Mouse (Mus musculus) thymus, postnatal 25 days (tissue): Measurements from ENCODE around the gene Grip1.

Experiments used
- DNase-seq: peaks from one replicate; pipeline ENCODE4 v3.0.0; 2022

Grip1 gene

GRCm38 (mm10) chr10:119979396-119979795 lies 525.8 kb downstream of the Grip1 start:
- no peak for DNase-seq

GRCm38 (mm10) chr10:119980032-119980431 lies 526.4 kb downstream of the Grip1 start:
- no peak for DNase-seq

GRCm38 (mm10) chr10:119984299-119984698 lies 530.7 kb downstream of the Grip1 start:
- no peak for DNase-seq

GRCm38 (mm10) chr10:119998475-119998874 lies 544.8 kb downstream of the Grip1 start:
- DNase-seq, result no peak

- DNase-seq, result no peak
These were observed 548.5 kb downstream of the Grip1 start for GRCm38 (mm10) chr10:120002149-120002548.

- DNase-seq, result no peak
These were observed 550.5 kb downstream of the Grip1 start for GRCm38 (mm10) chr10:120004096-120004495.

- DNase-seq, result no peak
These were observed 552.0 kb downstream of the Grip1 start for GRCm38 (mm10) chr10:120005581-120005980.

- no peak for DNase-seq
These were observed 558.7 kb downstream of the Grip1 start for GRCm38 (mm10) chr10:120012331-120012730.

GRCm38 (mm10) chr10:120015117-120015516 lies 561.5 kb downstream of the Grip1 start:
- DNase-seq, result no peak

- no peak for DNase-seq
These were observed 572.8 kb downstream of the Grip1 start for GRCm38 (mm10) chr10:120026437-120026836.

- DNase-seq, result no peak
These were observed 577.3 kb downstream of the Grip1 start for GRCm38 (mm10) chr10:120030901-120031300.

- no peak for DNase-seq
These were observed 577.7 kb downstream of the Grip1 start for GRCm38 (mm10) chr10:120031316-120031715.

- DNase-seq, result no peak
These were observed 580.2 kb downstream of the Grip1 start for GRCm38 (mm10) chr10:120033866-120034265.

- no peak for DNase-seq
These were observed 581.6 kb downstream of the Grip1 start for GRCm38 (mm10) chr10:120035211-120035733.

- no peak for DNase-seq
These were observed 582.2 kb downstream of the Grip1 start for GRCm38 (mm10) chr10:120035824-120036223.

GRCm38 (mm10) chr10:120038194-120038593 lies 584.6 kb downstream of the Grip1 start:
- no peak for DNase-seq

- DNase-seq, result no peak
These were observed 590.6 kb downstream of the Grip1 start for GRCm38 (mm10) chr10:120044237-120044636.

GRCm38 (mm10) chr10:120044714-120045234 lies 591.1 kb downstream of the Grip1 start:
- no peak for DNase-seq

GRCm38 (mm10) chr10:120060579-120061237 lies 607.1 kb downstream of the Grip1 start:
- DNase-seq, result no peak

- no peak for DNase-seq
These were observed 607.9 kb downstream of the Grip1 start for GRCm38 (mm10) chr10:120061238-120062130.

- peak; percentile 58 for DNase-seq
These were observed 610.8 kb downstream of the Grip1 start for GRCm38 (mm10) chr10:120064424-120064823.

- DNase-seq, result no peak
These were observed 612.7 kb downstream of the Grip1 start for GRCm38 (mm10) chr10:120066319-120066718.

- no peak for DNase-seq
These were observed 624.2 kb downstream of the Grip1 start for GRCm38 (mm10) chr10:120077850-120078249.

- no peak for DNase-seq
These were observed 638.9 kb downstream of the Grip1 start for GRCm38 (mm10) chr10:120092548-120092947.
